Mouse (Mus musculus): Measurements from ENCODE around the gene Loxl1.
A peak's percentile ranks its signal among the peaks of the same experiment; 100 is the strongest.

The Loxl1 gene

DNA sequence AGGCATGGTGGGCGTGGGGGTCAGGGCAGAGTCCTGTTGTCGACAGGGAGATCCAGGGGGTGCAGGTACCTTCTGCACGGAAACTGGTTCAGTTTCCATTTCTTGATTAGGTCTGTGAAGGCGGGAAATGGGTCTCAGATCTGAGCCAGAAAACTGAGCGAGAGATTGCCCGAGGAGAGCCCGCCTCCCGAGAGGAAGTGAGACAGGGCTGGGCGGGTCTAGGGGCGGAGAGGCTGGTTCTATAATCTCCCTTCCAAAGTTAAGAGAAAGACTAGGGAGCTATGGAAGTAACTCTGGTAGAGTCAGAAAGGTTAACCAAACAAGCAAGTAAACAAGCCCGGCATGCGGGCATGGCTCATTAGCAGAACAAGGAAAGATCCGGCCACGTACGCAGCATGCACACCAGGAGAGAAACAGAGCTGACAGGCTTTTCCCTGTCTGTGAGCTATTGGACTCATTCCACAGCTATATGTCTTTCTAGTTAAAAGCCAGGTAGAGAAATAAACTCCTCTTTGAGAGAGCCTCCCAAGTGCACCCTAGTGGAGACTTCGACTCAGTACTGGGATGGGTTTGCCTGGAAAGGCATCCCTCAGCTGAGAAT lies 63.3 kb downstream of the Loxl1 start, which contains the start of gene Pml:
Gene Pml, minus strand, starts transcription at position 195 of the 601 bp plus-strand sequence.
- peak; percentile 82 for DNase-seq (ENCODE audit: low spot score)

DNA sequence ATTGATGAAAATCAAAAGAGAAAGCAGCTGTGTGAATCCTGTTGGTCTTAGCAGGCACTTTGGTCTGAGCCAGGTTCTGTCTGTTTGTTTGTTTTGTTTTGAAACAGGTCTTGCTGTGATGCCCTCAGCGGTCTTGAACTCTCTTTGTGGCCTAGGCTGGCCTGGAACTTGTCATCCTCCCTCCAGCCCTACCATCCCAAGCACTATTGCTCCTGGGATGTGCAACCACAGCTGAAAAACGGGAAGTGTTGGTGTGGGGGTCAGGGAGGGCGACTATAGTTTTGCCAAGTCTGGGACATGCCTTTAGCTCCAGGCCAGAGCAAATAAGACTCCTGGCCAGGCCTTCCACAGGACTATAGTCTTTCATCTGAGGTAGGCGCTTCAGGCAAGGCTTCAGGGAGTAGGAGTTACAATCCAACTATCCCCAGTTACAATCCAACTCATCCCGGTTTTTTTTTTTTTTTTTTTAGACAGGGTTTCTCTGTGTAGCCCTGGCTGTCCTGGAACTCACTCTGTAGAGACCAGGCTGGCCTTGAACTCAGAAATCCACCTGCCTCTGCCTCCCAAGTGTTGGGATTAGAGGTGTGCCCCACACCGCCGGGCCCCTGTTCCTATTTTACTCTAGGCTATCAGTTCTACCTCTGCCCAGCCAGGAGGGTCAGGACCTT lies 64.1 kb downstream of the Loxl1 start:
- no peak for DNase-seq (ENCODE audit: low spot score)

GRCm38 (mm10) chr9:58247064-58247759 lies 65.8 kb downstream of the Loxl1 start:
- peak; percentile 65 for DNase-seq (ENCODE audit: low spot score)

- DNase-seq (ENCODE audit: low spot score) = no peak
Measured at GRCm38 (mm10) chr9:58246083-58246591, 66.8 kb downstream of the Loxl1 start.

- DNase-seq (ENCODE audit: low spot score) = no peak
Measured at GRCm38 (mm10) chr9:58243696-58244095, 69.3 kb downstream of the Loxl1 start.

- DNase-seq (ENCODE audit: low spot score) = no peak
Measured at GRCm38 (mm10) chr9:58242696-58243095, 70.3 kb downstream of the Loxl1 start.

DNA sequence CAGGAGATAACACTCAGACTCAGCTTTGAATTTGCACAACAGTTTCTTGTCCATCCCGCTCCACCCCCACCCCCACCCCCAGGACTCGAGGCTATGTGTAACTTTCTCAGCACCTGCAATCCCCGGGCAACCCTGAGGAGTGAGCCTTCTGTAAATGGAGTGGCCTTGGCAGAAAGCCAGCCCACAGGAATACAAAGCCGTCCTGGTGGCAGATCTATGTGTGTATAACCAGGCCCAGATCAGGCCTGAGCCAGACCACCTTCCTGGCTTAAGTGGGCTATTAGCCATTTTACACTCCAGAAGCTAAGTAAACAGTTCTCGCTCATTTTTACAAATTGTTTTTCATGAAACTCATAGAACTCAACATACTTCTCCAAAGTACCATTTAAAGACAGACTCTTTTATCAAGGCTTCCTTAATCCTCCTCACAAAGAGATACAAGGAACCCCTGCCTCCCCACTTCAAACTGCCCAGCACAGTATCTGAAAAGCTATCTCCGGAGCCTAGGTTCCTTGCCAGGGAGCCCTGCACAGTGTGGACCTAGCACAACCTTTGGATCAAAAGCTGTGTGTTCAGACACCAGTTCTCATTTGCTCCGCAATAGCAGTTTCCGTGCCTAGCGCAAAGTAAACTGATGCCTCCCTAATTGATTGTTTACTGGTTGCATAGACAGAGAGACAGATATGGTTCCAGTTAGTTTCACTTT lies 71.1 kb downstream of the Loxl1 start:
- DNase-seq (ENCODE audit: low spot score) = peak; percentile 32

Data from yolk sac, embryonic 10.5 days (tissue).